Mouse (Mus musculus) midbrain, embryonic 12.5 days (tissue): ENCODE data around the gene Ntm. TPM values are rescaled to one million over a fixed set of nuclear protein-coding genes. Genes with fewer than 3 reads are reported as not detected.

Source experiments
- ATAC-seq: fragments of 200-750 bp; cut with Nextera tagmentation; 2 replicates; pipeline ENCODE4 v1.8.0; 2017; ENCODE audit warnings: low read depth, moderate TSS enrichment, moderate library complexity; ENCODE audit not compliant: low FRiP score
- H3K27ac ChIP-seq: fragments of 300-500 bp; sonication (generic); replicated peaks from 2 replicates; pipeline ENCODE4 v1.5.1; 2016; ENCODE audit warnings: mild to moderate bottlenecking
- H3K27me3 ChIP-seq: fragments of 300-500 bp; sonication (generic); 2 replicates; pipeline ENCODE4 v1.6.1; 2016; ENCODE audit warnings: mild to moderate bottlenecking
- H3K36me3 ChIP-seq: fragments of 300-500 bp; sonication (generic); 2 replicates; pipeline ENCODE4 v1.6.1; 2016
- H3K4me1 ChIP-seq: fragments of 300-500 bp; sonication (generic); 2 replicates; pipeline ENCODE4 v1.6.1; 2016
- H3K4me2 ChIP-seq: fragments of 300-500 bp; sonication (generic); replicated peaks from 2 replicates; pipeline ENCODE4 v1.6.1; 2016; ENCODE audit warnings: mild to moderate bottlenecking, moderate library complexity
- H3K4me3 ChIP-seq: fragments of 300-500 bp; sonication (generic); 2 replicates; pipeline ENCODE4 v1.5.1; 2016; ENCODE audit warnings: mild to moderate bottlenecking
- H3K9ac ChIP-seq: fragments of 300-500 bp; sonication (generic); replicated peaks from 2 replicates; pipeline ENCODE4 v1.6.1; 2016; ENCODE audit warnings: mild to moderate bottlenecking, moderate library complexity
- H3K9me3 ChIP-seq: fragments of 300-500 bp; sonication (generic); 2 replicates; pipeline ENCODE4 v1.6.1; 2016; ENCODE audit warnings: mild to moderate bottlenecking
- WGBS: fragments of 180-500 bp; shearing (Covaris S2); methylation state at CpG from one replicate; pipeline ENCODE4 v1.1.7; 2016; 5-methylcytosine and 5-hydroxymethylcytosine counted together
- polyA plus RNA-seq: library from polyadenylated mRNA; unstranded; fragments of >200 nt; fragmentation: Nextera tagmentation; extraction: Ambion mirVana; gene quantifications from 2 replicates; pipeline ENCODE4 v1.2.1, GENCODE M21; 2016

Ntm gene
- polyA plus RNA-seq, 1 experiment from 2014 or later = 39.0 TPM

GRCm38 (mm10) chr9:29371341-29371740, 591.6 kb downstream of the Ntm start:
- 90% methylated on average over 3 of the region's 3 CpGs for WGBS
- no peak overlapping the region for H3K4me2 ChIP-seq
- no peak for ATAC-seq
- no peak overlapping the region for H3K9ac ChIP-seq
- H3K9me3 ChIP-seq = no peaks in the 10 kb centered on the region
- no peak overlapping the region for H3K4me3 ChIP-seq
- H3K4me1 ChIP-seq = peaks cover 10% of the 10 kb centered on the region; the same call in 1 of the 2 replicates
- H3K36me3 ChIP-seq = no peaks in the 10 kb centered on the region
- no peak overlapping the region for H3K27ac ChIP-seq
- H3K27me3 ChIP-seq = no peaks in the 10 kb centered on the region

DNA sequence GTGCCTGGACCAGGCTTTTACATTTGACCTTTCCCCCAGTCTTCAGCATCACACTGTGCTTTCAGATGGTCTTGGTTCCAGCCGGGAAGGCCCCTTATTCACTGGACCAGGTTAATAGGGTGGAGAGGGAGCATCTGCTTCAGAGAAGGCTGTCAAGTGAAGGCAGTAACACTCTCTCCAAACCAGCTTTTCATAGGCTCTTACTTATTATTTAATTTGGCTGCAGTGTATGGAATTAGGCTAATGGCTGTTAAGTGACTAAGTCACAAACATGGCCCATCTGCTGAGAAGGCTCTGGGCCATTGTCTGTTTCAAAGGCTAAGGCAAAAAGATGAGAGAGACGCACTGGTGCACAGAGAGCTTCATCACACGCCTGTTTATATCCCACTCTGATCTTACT, 593.3 kb downstream of the Ntm start:
- Histone ChIP-seq H3K4me1 (peaks cover 13% of the 10 kb centered on the region; the same call in 1 of the 2 replicates), H3K9ac (no peak overlapping the region), H3K4me2 (no peak overlapping the region), H3K9me3 (no peaks in the 10 kb centered on the region), H3K27me3 (no peaks in the 10 kb centered on the region), H3K4me3 (no peak overlapping the region), H3K36me3 (no peaks in the 10 kb centered on the region), H3K27ac (no peak overlapping the region)
- WGBS = 85% methylated on average over 3 of the region's 3 CpGs
- no peak for ATAC-seq

DNA sequence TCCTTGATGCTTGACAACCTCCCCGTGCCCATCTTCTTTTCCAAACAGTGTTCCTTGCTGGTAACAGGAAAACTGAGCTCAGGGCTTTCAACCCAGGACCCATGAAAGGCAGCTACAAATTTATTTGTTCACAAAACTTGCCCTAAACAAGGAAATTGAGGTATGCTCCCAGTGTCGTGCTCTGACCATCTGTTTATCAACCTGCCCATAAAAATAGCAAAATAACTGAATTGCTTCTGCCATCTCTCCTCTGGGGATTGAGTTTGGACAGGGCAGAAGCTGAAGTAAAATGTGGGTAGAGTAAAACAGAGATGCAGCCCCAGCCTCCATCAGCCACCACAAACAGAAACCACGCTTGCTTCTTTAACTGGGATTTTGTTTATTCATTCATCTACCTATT, 594.6 kb downstream of the Ntm start:
- Histone ChIP-seq H3K4me1 (peaks cover 13% of the 10 kb centered on the region; the same call in 1 of the 2 replicates), H3K9ac (no peak overlapping the region)
- 74% methylated on average over 3 of the region's 3 CpGs for WGBS

DNA sequence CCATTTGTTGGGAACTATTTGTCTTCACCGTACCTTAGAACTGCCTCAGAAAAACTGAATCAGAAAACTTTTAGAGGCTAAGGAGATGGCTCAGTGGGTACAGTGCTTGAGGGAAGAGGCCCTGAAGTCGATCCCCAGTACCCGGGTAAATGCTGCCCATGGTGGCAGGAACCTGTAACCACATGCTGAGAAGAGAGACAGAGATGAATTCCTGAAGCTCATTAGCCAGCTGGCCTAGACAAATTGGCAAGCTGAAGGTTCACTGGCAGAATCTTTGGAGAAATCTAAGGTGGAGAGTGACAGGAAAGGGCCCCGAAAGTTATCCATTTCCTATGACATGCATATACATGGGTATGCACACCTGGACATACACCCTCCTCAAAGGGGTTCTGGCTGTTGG, 605.1 kb downstream of the Ntm start:
- Histone ChIP-seq H3K27ac (no peak overlapping the region), H3K4me2 (no peak overlapping the region), H3K4me1 (no peaks in the 10 kb centered on the region), H3K4me3 (no peak overlapping the region), H3K9ac (no peak overlapping the region), H3K27me3 (no peaks in the 10 kb centered on the region), H3K9me3 (no peaks in the 10 kb centered on the region), H3K36me3 (no peaks in the 10 kb centered on the region)
- 80% methylated on average over 4 of the region's 4 CpGs for WGBS
- ATAC-seq = no peak

More for the DNA sequence above, 594.6 kb downstream of the Ntm start:
- Histone ChIP-seq H3K27ac (no peak overlapping the region), H3K36me3 (no peaks in the 10 kb centered on the region), H3K4me3 (no peak overlapping the region), H3K9me3 (no peaks in the 10 kb centered on the region), H3K4me2 (no peak overlapping the region), H3K27me3 (no peaks in the 10 kb centered on the region)
- ATAC-seq = no peak

- no peak for ATAC-seq
- H3K9ac ChIP-seq = no peak overlapping the region
- H3K36me3 ChIP-seq = no peaks in the 10 kb centered on the region
- no peak overlapping the region for H3K27ac ChIP-seq
- H3K4me3 ChIP-seq = no peak overlapping the region
- no peaks in the 10 kb centered on the region for H3K4me1 ChIP-seq
- WGBS = 89% methylated on average over 7 of the region's 7 CpGs
- H3K9me3 ChIP-seq = no peaks in the 10 kb centered on the region
- H3K27me3 ChIP-seq = no peaks in the 10 kb centered on the region
- no peak overlapping the region for H3K4me2 ChIP-seq
These were observed 620.6 kb downstream of the Ntm start for GRCm38 (mm10) chr9:29342303-29342702.

DNA sequence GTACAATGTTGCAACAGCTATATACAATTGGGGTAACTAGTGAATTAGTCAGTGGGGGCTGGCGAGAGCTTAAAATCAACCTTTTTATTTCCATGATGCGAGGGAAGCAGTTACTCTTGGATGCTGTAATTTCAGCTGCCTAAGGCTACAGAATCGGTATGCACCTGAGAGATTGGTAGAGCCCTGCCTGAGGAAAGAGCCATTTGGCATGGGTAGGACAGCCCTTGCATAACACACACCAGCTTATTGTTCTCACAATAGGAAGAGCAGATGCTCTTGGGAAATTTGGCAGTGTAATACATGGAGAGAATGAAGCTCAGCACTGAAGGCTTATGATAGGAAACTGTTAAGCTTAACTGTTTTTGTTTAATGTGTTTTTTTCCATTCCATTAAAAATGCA, 621.6 kb downstream of the Ntm start:
- Histone ChIP-seq H3K27ac (no peak overlapping the region), H3K27me3 (no peaks in the 10 kb centered on the region), H3K9me3 (no peaks in the 10 kb centered on the region), H3K4me2 (no peak overlapping the region), H3K9ac (no peak overlapping the region), H3K4me3 (no peak overlapping the region), H3K4me1 (no peaks in the 10 kb centered on the region), H3K36me3 (no peaks in the 10 kb centered on the region)
- WGBS = 95% methylated on average over 3 of the region's 3 CpGs
- ATAC-seq = no peak

- Histone ChIP-seq H3K27ac (no peak overlapping the region), H3K9ac (no peak overlapping the region), H3K9me3 (no peaks in the 10 kb centered on the region), H3K27me3 (no peaks in the 10 kb centered on the region), H3K36me3 (no peaks in the 10 kb centered on the region), H3K4me2 (no peak overlapping the region), H3K4me1 (no peaks in the 10 kb centered on the region), H3K4me3 (no peak overlapping the region)
- 88% methylated on average over 2 of the region's 2 CpGs for WGBS
- no peak for ATAC-seq
These were observed 627.3 kb downstream of the Ntm start for GRCm38 (mm10) chr9:29335671-29336070.

- WGBS = 39% methylated on average over 3 of the region's 3 CpGs
- no peak for ATAC-seq
- no peak overlapping the region for H3K27ac ChIP-seq
- H3K4me3 ChIP-seq = no peak overlapping the region
- no peak overlapping the region for H3K9ac ChIP-seq
- H3K36me3 ChIP-seq = no peaks in the 10 kb centered on the region
- no peaks in the 10 kb centered on the region for H3K9me3 ChIP-seq
- no peaks in the 10 kb centered on the region for H3K4me1 ChIP-seq
- H3K27me3 ChIP-seq = no peaks in the 10 kb centered on the region
- no peak overlapping the region for H3K4me2 ChIP-seq
These were observed 630.4 kb downstream of the Ntm start for GRCm38 (mm10) chr9:29332296-29333090.

GRCm38 (mm10) chr9:29330486-29330885, 632.5 kb downstream of the Ntm start:
- H3K27me3 ChIP-seq = no peaks in the 10 kb centered on the region
- WGBS = 89% methylated on average over 3 of the region's 3 CpGs
- H3K4me1 ChIP-seq = no peaks in the 10 kb centered on the region
- no peak overlapping the region for H3K4me2 ChIP-seq
- no peak for ATAC-seq
- H3K9me3 ChIP-seq = no peaks in the 10 kb centered on the region
- no peaks in the 10 kb centered on the region for H3K36me3 ChIP-seq
- no peak overlapping the region for H3K9ac ChIP-seq
- H3K4me3 ChIP-seq = no peak overlapping the region
- no peak overlapping the region for H3K27ac ChIP-seq

GRCm38 (mm10) chr9:29326283-29326682, 636.7 kb downstream of the Ntm start:
- H3K4me1 ChIP-seq = no peaks in the 10 kb centered on the region
- ATAC-seq = no peak
- no peak overlapping the region for H3K4me3 ChIP-seq
- H3K9ac ChIP-seq = no peak overlapping the region
- 94% methylated on average over 3 of the region's 3 CpGs for WGBS
- no peaks in the 10 kb centered on the region for H3K36me3 ChIP-seq
- no peak overlapping the region for H3K27ac ChIP-seq
- H3K4me2 ChIP-seq = no peak overlapping the region
- no peaks in the 10 kb centered on the region for H3K9me3 ChIP-seq
- H3K27me3 ChIP-seq = no peaks in the 10 kb centered on the region

DNA sequence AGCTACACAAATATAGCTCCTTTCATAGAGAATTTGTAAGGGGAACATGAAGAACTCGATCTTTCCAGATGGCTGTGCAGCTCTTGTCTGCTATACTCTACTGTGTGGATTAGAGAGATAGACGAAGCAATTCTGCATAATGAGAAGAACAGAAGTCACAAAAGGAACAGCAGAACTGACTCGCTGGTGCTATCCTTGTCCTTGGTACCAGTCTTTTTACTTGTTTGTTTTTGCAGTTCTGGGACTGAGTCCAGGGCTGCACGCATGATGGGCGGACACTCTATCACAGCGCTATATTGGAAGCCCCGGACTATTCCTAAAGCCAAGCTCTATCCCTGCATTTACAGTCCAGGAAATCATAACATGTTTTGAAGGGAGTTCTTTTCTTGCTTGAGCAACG, 637.8 kb downstream of the Ntm start:
- no peak overlapping the region for H3K9ac ChIP-seq
- WGBS = 86% methylated on average over 8 of the region's 8 CpGs
- no peaks in the 10 kb centered on the region for H3K27me3 ChIP-seq

GRCm38 (mm10) chr9:29319197-29319596, 643.7 kb downstream of the Ntm start:
- Histone ChIP-seq H3K4me1 (peaks cover 23% of the 10 kb centered on the region), H3K4me2 (no peak overlapping the region), H3K9ac (no peak overlapping the region), H3K4me3 (no peak overlapping the region), H3K9me3 (no peaks in the 10 kb centered on the region), H3K36me3 (no peaks in the 10 kb centered on the region), H3K27me3 (peaks cover 8% of the 10 kb centered on the region; the same call in 1 of the 2 replicates), H3K27ac (no peak overlapping the region)
- 83% methylated on average over 1 of the region's 1 CpGs for WGBS
- ATAC-seq = no peak

More for the DNA sequence above, 637.8 kb downstream of the Ntm start:
- H3K4me3 ChIP-seq = no peak overlapping the region
- no peak for ATAC-seq
- no peak overlapping the region for H3K27ac ChIP-seq
- H3K36me3 ChIP-seq = no peaks in the 10 kb centered on the region
- H3K4me1 ChIP-seq = no peaks in the 10 kb centered on the region
- no peaks in the 10 kb centered on the region for H3K9me3 ChIP-seq
- no peak overlapping the region for H3K4me2 ChIP-seq
